ENCODE assay signal across 11 mouse cellular contexts in genomic region chr14:48624596-48625330, GRCm38 (mm10). TPM values are rescaled to one million over a fixed set of nuclear protein-coding genes. Genes with fewer than 3 reads are reported as not detected.
DNase-seq lines count a peak whose midpoint lies in the region; ATAC-seq lines count a peak whose summit lies in the region.
"Had no signal": no experiment of that assay in that cellular context is flagged by ENCODE, and none has a peak within 500 bp of the region (broad histone marks: within the 10 kb centered on the region; RNA-seq: fewer than 3 reads in every experiment).

No protein-coding gene starts in this region.

- H3K9me3 ChIP-seq in kidney, embryonic 15.5 days (replicated peaks), result no peaks in the 10 kb centered on the region
- H3K9me3 ChIP-seq: limb, embryonic 12.5 days had no signal

- H3K27me3 ChIP-seq in kidney, embryonic 15.5 days, result 0 out of 2 replicates have a peak, but pooled peaks cover 4% of the 10 kb centered on the region
- H3K27me3 ChIP-seq: heart, embryonic 13.5 days; limb, embryonic 12.5 days had no signal

- H3K4me1 ChIP-seq in kidney, embryonic 15.5 days, result peaks cover 18% of the 10 kb centered on the region
- H3K4me1 ChIP-seq: limb, embryonic 12.5 days had no signal

- 75% methylated on average over 9 of the region's 9 CpGs for whole genome bisulfite sequencing in kidney, embryonic 15.5 days

- no peak overlapping the region for H3K9ac ChIP-seq in kidney, embryonic 15.5 days
- H3K9ac ChIP-seq: heart, embryonic 13.5 days; limb, embryonic 12.5 days had no signal

- peak; percentile 12 to 26 for DNase-seq in layer of hippocampus, postnatal 10 days (ENCODE audit: low spot score in 2 of 2)
- DNase-seq in layer of hippocampus, adult 9-10 months (ENCODE audit: low spot score), result no peak
- DNase-seq in adrenal gland, postnatal 36 days, result peak; percentile 6 to 14
- peak; percentile 64 for DNase-seq in cerebellum, adult 9-11 months

- H3K4me3 ChIP-seq in kidney, embryonic 15.5 days (replicated peaks), result no peak overlapping the region
- H3K4me3 ChIP-seq: heart, embryonic 13.5 days; limb, embryonic 12.5 days had no signal

- H3K4me2 ChIP-seq in kidney, embryonic 15.5 days, result no peak overlapping the region
- H3K4me2 ChIP-seq: heart, embryonic 13.5 days; limb, embryonic 12.5 days had no signal

- 0 out of 2 replicates have a peak, but pooled peaks have one; percentile 49 for ATAC-seq in kidney, embryonic 15.5 days (replicated peaks; ENCODE audit: low FRiP score)
- ATAC-seq in inflammation-experienced regulatory T-cells, adult 6 months, result no peak
- no peak for ATAC-seq in erythroblast, adult 5-6 weeks (replicated peaks; ENCODE audit: low FRiP score, poor library complexity, severe bottlenecking)
- ATAC-seq: Patski had no signal

- H3K27ac ChIP-seq in kidney, embryonic 15.5 days, result no peak overlapping the region
- H3K27ac ChIP-seq: heart, embryonic 13.5 days; limb, embryonic 12.5 days had no signal

- no peaks in the 10 kb centered on the region for H3K36me3 ChIP-seq in kidney, embryonic 15.5 days
- H3K36me3 ChIP-seq: heart, embryonic 13.5 days; limb, embryonic 12.5 days had no signal

RNA-seq across cellular contexts. Expression of gene Otx2, which starts 48.9 kb away (rescaled TPM):
- 1 to 10 TPM in 1 of 2 experiments, under 1 TPM in 1; 0.74 to 3.1 TPM for total RNA-seq in layer of hippocampus, postnatal 10 days (2021)
- total RNA-seq in adrenal gland, postnatal 36 days (2021), result not detected
- not detected in 2 replicates for polyA plus RNA-seq in kidney, embryonic 15.5 days (2015; fragmentation: Nextera tagmentation; extraction: Ambion mirVana)
- polyA plus RNA-seq in inflammation-experienced regulatory T-cells, adult 6 months (2017; shearing (Covaris generic)), result not detected
- not detected in 2 replicates for total RNA-seq in erythroblast, adult 5-6 weeks (2015; ENCODE audit: low replicate concordance)
- not detected in 2 replicates for total RNA-seq in erythroblast, adult 5-6 weeks (2017; ENCODE audit: low replicate concordance)
- polyA plus RNA-seq: heart, embryonic 13.5 days; limb, embryonic 12.5 days; Patski; stomach, embryonic 14.5 days had no signal
